Mouse (Mus musculus) frontal cortex, postnatal 25 days (tissue): ENCODE data around the gene Dpp9.
"Not testable (repeated sequence)": the region's sequence is repeated elsewhere in the genome, so short reads cannot be mapped to it uniquely, and the experiment has no call there.

Source experiments
- DNase-seq, 2 experiments: peaks; one replicate each; pipeline ENCODE4 v3.0.0; 2022; ENCODE audit warnings: low spot score in 2 of 2

Gene Dpp9

GRCm38 (mm10) chr17:56218377-56219191 is at the start of gene Dpp9:
TSS of gene Dpp9 (minus strand) at chr17:56218905.
- DNase-seq: peak; percentile 68 to 84

- DNase-seq: no peak
Measured at GRCm38 (mm10) chr17:56266271-56266670, 47.6 kb upstream of the Dpp9 start.

GRCm38 (mm10) chr17:56265869-56266268 is 47.2 kb upstream of the Dpp9 start:
- DNase-seq: no peak

GRCm38 (mm10) chr17:56265011-56265410 is 46.3 kb upstream of the Dpp9 start:
- DNase-seq: no peak

- DNase-seq: peak; percentile 61 to 73
Measured at GRCm38 (mm10) chr17:56264020-56264419, 45.3 kb upstream of the Dpp9 start.

- DNase-seq: no peak
Measured at GRCm38 (mm10) chr17:56262645-56263094, 44.0 kb upstream of the Dpp9 start.

GRCm38 (mm10) chr17:56261166-56261565 is 42.5 kb upstream of the Dpp9 start:
- DNase-seq: no peak

- no peak for DNase-seq
Measured at GRCm38 (mm10) chr17:56259301-56260037, 40.8 kb upstream of the Dpp9 start.

- DNase-seq: not testable (repeated sequence)
Measured at GRCm38 (mm10) chr17:56258812-56259211, 40.1 kb upstream of the Dpp9 start.

- DNase-seq: not testable (repeated sequence)
Measured at GRCm38 (mm10) chr17:56258269-56258668, 39.6 kb upstream of the Dpp9 start.

GRCm38 (mm10) chr17:56257181-56257894 is 38.6 kb upstream of the Dpp9 start:
- no peak for DNase-seq

- peak; percentile 82 to 90 for DNase-seq
Measured at GRCm38 (mm10) chr17:56256239-56256881, 37.7 kb upstream of the Dpp9 start, which contains the start of gene Fem1a. TSS of gene Fem1a (plus strand) at chr17:56256810.

GRCm38 (mm10) chr17:56255863-56256238 is 37.1 kb upstream of the Dpp9 start:
- DNase-seq: peak; percentile 97 to 99

GRCm38 (mm10) chr17:56255429-56255828 is 36.7 kb upstream of the Dpp9 start:
- peak in 1 of 2 experiments; percentile 60 for DNase-seq

GRCm38 (mm10) chr17:56254695-56255094 is 36.0 kb upstream of the Dpp9 start:
- no peak for DNase-seq

- peak; percentile 66 to 76 for DNase-seq
Measured at GRCm38 (mm10) chr17:56251136-56251829, 32.6 kb upstream of the Dpp9 start.

- DNase-seq: no peak
Measured at GRCm38 (mm10) chr17:56245608-56246007, 26.9 kb upstream of the Dpp9 start.

GRCm38 (mm10) chr17:56241541-56242401 is 23.1 kb upstream of the Dpp9 start:
- peak in 1 of 2 experiments; percentile 59 for DNase-seq

- peak; percentile 52 to 68 for DNase-seq
Measured at GRCm38 (mm10) chr17:56233818-56234469, 15.2 kb upstream of the Dpp9 start.
